Mouse (Mus musculus) CH12.LX (cell line): ENCODE data around the gene Tepsin. TPM values are rescaled to one million over a fixed set of nuclear protein-coding genes. Genes with fewer than 3 reads are reported as not detected.

Experiments
- DNase-seq: peaks from one replicate; pipeline ENCODE4 v3.0.0-alpha.2; 2013; ENCODE audit errors: extremely low read depth
- H3K27ac ChIP-seq: 2 replicates; pipeline ENCODE4 v1.5.1; 2012; ENCODE audit warnings: low read depth, mild to moderate bottlenecking, control low read depth, moderate library complexity; ENCODE audit not compliant: insufficient read depth
- H3K27me3 ChIP-seq: replicated peaks from 2 replicates; pipeline ENCODE3; 2012; ENCODE audit warnings: inconsistent platforms
- H3K36me3 ChIP-seq, 2 experiments: replicated peaks in 1 of 2; 2 replicates each; pipeline versions ENCODE3 to v1.6.1; 2012; ENCODE audit warnings: inconsistent platforms in 1 of 2, low read length in 1 of 2, mild to moderate bottlenecking in 1 of 2, mixed read lengths in 1 of 2, moderate library complexity in 1 of 2; ENCODE audit not compliant: control insufficient read depth in 1 of 2, insufficient read depth in 1 of 2
- H3K4me1 ChIP-seq, 2 experiments: 2 replicates each; pipeline ENCODE4 v1.6.1; 2012; ENCODE audit warnings: inconsistent platforms in 1 of 2, moderate library complexity in 1 of 2; ENCODE audit not compliant: insufficient read depth in 2 of 2, control insufficient read depth in 1 of 2
- H3K4me2 ChIP-seq: 2 replicates; pipeline ENCODE4 v1.6.1; 2012; ENCODE audit warnings: low read depth, mild to moderate bottlenecking, control low read depth; ENCODE audit not compliant: poor library complexity, insufficient read depth, severe bottlenecking
- H3K4me3 ChIP-seq, 3 experiments: fragments of 150-350 bp in 1 of 3; sonication (generic) in 1 of 3; replicated peaks in 1 of 3; 2 replicates each; pipeline versions ENCODE3 to v1.5.1; 2011 to 2012; ENCODE audit warnings: low read depth in 2 of 3, low read length in 2 of 3, mild to moderate bottlenecking in 2 of 3, moderate library complexity in 2 of 3, control low read depth in 1 of 3, improper control_type of control experiment in 1 of 3, inconsistent platforms in 1 of 3, mixed read lengths in 1 of 3; ENCODE audit not compliant: poor library complexity in 1 of 3
- H3K79me2 ChIP-seq: replicated peaks from 2 replicates; pipeline ENCODE4 v1.6.1; 2012; ENCODE audit warnings: mild to moderate bottlenecking, moderate library complexity; ENCODE audit not compliant: control insufficient read depth, poor library complexity, insufficient read depth, severe bottlenecking; ENCODE audit errors: extremely low read depth
- H3K9ac ChIP-seq: 2 replicates; pipeline ENCODE4 v1.6.1; 2012; ENCODE audit warnings: low read depth, mild to moderate bottlenecking, control low read depth, moderate library complexity; ENCODE audit not compliant: insufficient read depth
- H3K9me3 ChIP-seq: replicated peaks from 2 replicates; pipeline ENCODE3; 2012; ENCODE audit warnings: low read length, inconsistent platforms, mixed read lengths
- CHD2 ChIP-seq: IDR thresholded peaks from 2 replicates; pipeline ENCODE4 v1.6.1; 2011; ENCODE audit warnings: low read length, improper control_type of control experiment
- EP300 ChIP-seq: IDR thresholded peaks from 2 replicates; pipeline ENCODE4 v1.6.1; 2011; ENCODE audit warnings: low read length, improper control_type of control experiment
- KAT2A ChIP-seq: IDR thresholded peaks from 2 replicates; pipeline ENCODE4 v1.6.1; 2012; ENCODE audit warnings: low read length, improper control_type of control experiment, inconsistent platforms; ENCODE audit not compliant: insufficient replicate concordance
- POLR2AphosphoS2 ChIP-seq: IDR thresholded peaks from 2 replicates; pipeline ENCODE4 v1.6.1; 2011; ENCODE audit warnings: low read depth, low read length, improper control_type of control experiment
- TBP ChIP-seq: conservative IDR thresholded peaks from 2 replicates; pipeline ENCODE4 v1.6.1; 2011; ENCODE audit warnings: low read depth, low read length, improper control_type of control experiment
- UBTF ChIP-seq: IDR thresholded peaks from 2 replicates; pipeline ENCODE4 v1.6.1; 2012; ENCODE audit warnings: low read depth, mild to moderate bottlenecking, inconsistent platforms, low read length, improper control_type of control experiment, moderate library complexity
- ZNF384 ChIP-seq: IDR thresholded peaks from 2 replicates; pipeline ENCODE4 v1.6.1; 2012; ENCODE audit warnings: low read depth, low read length, improper control_type of control experiment, inconsistent platforms
- dilution Hi-C: fragments of 300-500 bp; cut with MboI; formaldehyde crosslinking; loops from 2 replicates; pipeline ENCODE4 v1.14.3; 2020; ENCODE audit warnings: low sequenced_read_pairs; ENCODE audit not compliant: extremely low pct_unique_long_range_greater_than_20kb, extremely low pct_ligation_motif_present
- in situ Hi-C: fragments of 300-500 bp; cut with MboI; formaldehyde crosslinking; loops from 3 replicates; pipeline ENCODE4 v1.14.3; 2019; ENCODE audit warnings: low sequenced_read_pairs, low pct_ligation_motif_present, low pct_unique_long_range_greater_than_20kb, mixed read lengths
- polyA plus RNA-seq: library from polyadenylated mRNA; unstranded; fragments of >175 nt; gene quantifications from 2 replicates; pipeline ENCODE4 v1.2.1, GENCODE M21; 2012; ENCODE audit warnings: low read depth; ENCODE audit not compliant: insufficient read length
- total RNA-seq, 2 experiments: library from RNA; depleted of rRNA; stranded (reverse); fragments of 300-350 nt in 1 of 2; fragments of >200 nt in 1 of 2; gene quantifications; 2 replicates each; pipeline ENCODE4 v1.2.3; 2012 to 2014

The Tepsin gene
- total and polyA plus RNA-seq, 3 experiments = 13.7 to 22.1 (median 14.2) TPM

DNA sequence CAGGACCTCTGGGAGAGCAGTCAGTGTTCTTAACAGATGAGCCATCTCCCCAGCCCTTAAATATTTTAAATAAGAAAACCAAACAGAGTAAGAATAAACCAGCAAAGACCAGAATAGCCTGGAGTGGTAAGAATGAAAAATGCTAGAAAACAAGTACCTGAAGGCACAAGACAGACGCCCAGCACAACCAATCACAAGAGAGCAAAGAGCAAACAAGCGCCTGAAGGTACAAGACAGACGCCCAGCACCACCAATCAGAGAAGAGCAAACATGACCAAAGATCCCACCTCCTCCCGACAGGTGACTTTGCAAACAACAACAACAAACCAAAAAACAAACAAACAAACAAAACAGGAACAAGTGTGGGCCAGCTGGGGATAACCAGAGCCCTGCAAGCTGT lies 44.7 kb downstream of the Tepsin start:
- no peak for DNase-seq
- H3K9me3 ChIP-seq = no peaks in the 10 kb centered on the region
- no peak overlapping the region for H3K4me2 ChIP-seq
- dilution Hi-C loops = no loop called here
- H3K4me1 ChIP-seq = peaks cover 0 to 12% of the 10 kb centered on the region in 2 experiments; a peak in 2 of 4 replicates
- no peak overlapping the region for H3K27ac ChIP-seq
- in situ Hi-C loops = no loop called here
- H3K79me2 ChIP-seq = no peaks in the 10 kb centered on the region
- no peak for TF ChIP-seq EP300
- TF ChIP-seq, all 38 proteins: peak for 0
- H3K4me3 ChIP-seq = no peak overlapping the region
- peaks cover 20% of the 10 kb centered on the region for H3K27me3 ChIP-seq
- no peak overlapping the region for H3K9ac ChIP-seq
- no peaks in the 10 kb centered on the region for H3K36me3 ChIP-seq

DNA sequence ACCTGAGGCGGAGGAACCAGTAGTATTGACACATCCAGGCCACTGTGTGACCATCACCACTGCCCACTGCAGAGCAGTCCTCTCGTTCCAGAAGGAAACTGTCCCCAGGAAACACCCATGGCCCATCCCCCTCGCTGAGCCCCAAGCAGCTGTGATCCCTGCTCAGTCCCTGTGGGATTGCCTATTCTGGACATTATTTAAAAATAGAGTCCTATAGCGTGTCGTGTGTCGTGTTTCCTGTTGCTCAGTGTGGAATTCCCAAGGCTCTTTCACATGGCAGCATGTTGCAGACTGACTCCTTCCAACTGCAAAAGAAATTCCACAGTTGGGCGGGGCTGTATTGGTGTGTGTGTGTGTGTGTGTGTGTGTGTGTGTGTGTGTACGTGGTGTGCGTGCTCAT lies 46.3 kb downstream of the Tepsin start:
- Histone ChIP-seq H3K36me3 (no peaks in the 10 kb centered on the region), H3K4me3 (no peak overlapping the region), H3K9ac (no peak overlapping the region), H3K4me1 (peaks cover 0 to 12% of the 10 kb centered on the region in 2 experiments; a peak in 2 of 4 replicates), H3K27ac (no peak overlapping the region), H3K27me3 (peaks cover 26% of the 10 kb centered on the region)
- in situ Hi-C loops = no loop called here
- DNase-seq = no peak
- TF ChIP-seq CHD2 (no peak), ZNF384 (no peak), POLR2AphosphoS2 (no peak), UBTF (no peak), KAT2A (no peak)
- TF ChIP-seq, all 38 proteins: peak for 0
- dilution Hi-C loops = no loop called here
- Histone ChIP-seq H3K9me3 (no peaks in the 10 kb centered on the region), H3K4me2 (no peak overlapping the region), H3K79me2 (no peaks in the 10 kb centered on the region)

GRCm38 (mm10) chr11:120051124-120051811 lies 47.3 kb downstream of the Tepsin start:
- H3K4me2 ChIP-seq = no peak overlapping the region
- peaks cover 0 to 12% of the 10 kb centered on the region in 2 experiments; a peak in 2 of 4 replicates for H3K4me1 ChIP-seq
- H3K9me3 ChIP-seq = no peaks in the 10 kb centered on the region
- dilution Hi-C loops = no loop called here
- in situ Hi-C loops = no loop called here
- peak; percentile 45 for DNase-seq
- H3K9ac ChIP-seq = no peak overlapping the region
- H3K36me3 ChIP-seq = no peaks in the 10 kb centered on the region
- no peak overlapping the region for H3K4me3 ChIP-seq
- TF ChIP-seq TBP (0 out of 2 replicates have a peak, but pooled peaks have one; percentile 28), CHD2 (no peak)
- TF ChIP-seq, all 38 proteins: peak for 1
- Histone ChIP-seq H3K27me3 (peaks cover 25% of the 10 kb centered on the region), H3K27ac (no peak overlapping the region), H3K79me2 (no peaks in the 10 kb centered on the region)
